Mouse (Mus musculus): ENCODE results near the gene Sema7a.

The Sema7a gene

DNA sequence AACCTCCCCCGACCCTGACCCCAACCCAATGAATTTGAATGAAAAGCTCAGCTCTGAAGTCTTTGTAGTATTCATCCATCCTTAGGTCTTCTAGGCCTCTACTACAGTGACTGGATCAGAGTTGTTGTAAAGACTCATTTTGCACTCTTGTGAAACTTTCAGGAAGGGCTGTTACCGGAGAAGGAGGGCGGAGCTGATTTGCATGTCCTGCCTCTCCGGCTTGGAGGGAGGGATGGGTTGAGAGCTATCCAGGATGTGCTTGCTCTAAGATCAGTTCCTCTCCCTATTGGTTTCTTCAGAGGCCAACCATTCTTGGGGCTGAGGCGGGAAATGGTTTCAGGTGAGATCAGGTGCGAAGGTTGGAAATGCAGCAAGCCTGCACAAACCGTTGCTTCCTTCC is 71.1 kb downstream of the Sema7a start:
- DNase-seq (ENCODE audit: low spot score) = no peak

DNA sequence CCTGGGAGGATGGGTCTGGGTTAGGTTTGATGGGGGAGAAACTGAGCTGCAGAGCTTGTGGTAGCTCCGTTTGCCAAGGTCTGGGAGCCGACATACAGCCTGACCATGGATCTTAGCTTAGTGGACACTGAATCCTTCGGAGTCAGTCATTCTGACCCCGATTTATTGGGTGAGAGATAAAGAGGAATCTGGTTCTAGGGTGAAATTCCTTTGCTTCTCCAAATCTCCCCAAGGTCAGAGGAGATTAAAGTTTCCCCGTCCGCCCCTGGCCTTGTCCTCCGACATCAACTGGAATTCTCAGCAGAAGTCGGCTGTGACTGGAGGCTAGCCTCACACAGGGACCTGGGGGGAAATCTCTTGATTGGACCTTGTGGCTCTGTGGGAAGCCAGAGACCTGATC is 71.6 kb downstream of the Sema7a start:
- DNase-seq (ENCODE audit: low spot score) = peak; percentile 39

All from ovary, postnatal 36 days (tissue).